Mouse (Mus musculus) limb, embryonic 15.5 days (tissue): ENCODE measurements around the gene Fto. TPM values are rescaled to one million over a fixed set of nuclear protein-coding genes. Genes with fewer than 3 reads are reported as not detected.

Experiments used
- ATAC-seq: fragments of 200-750 bp; cut with Nextera tagmentation; 2 replicates; pipeline ENCODE4 v1.8.0; 2017; ENCODE audit warnings: low read depth, moderate TSS enrichment; ENCODE audit not compliant: insufficient number of reproducible peaks, low FRiP score, low TSS enrichment
- H3K27ac ChIP-seq: fragments of 300-500 bp; sonication (generic); 2 replicates; pipeline ENCODE4 v1.5.1; 2015; ENCODE audit warnings: moderate library complexity, mild to moderate bottlenecking, inconsistent platforms
- H3K27me3 ChIP-seq: fragments of 300-500 bp; sonication (generic); 2 replicates; pipeline ENCODE4 v1.6.1; 2015; ENCODE audit warnings: inconsistent platforms
- H3K36me3 ChIP-seq: fragments of 300-500 bp; sonication (generic); 2 replicates; pipeline ENCODE4 v1.6.1; 2015; ENCODE audit warnings: inconsistent platforms
- H3K4me1 ChIP-seq: fragments of 300-500 bp; sonication (generic); 2 replicates; pipeline ENCODE4 v1.6.1; 2015; ENCODE audit warnings: inconsistent platforms
- H3K4me2 ChIP-seq: fragments of 300-500 bp; sonication (generic); 2 replicates; pipeline ENCODE4 v1.6.1; 2015; ENCODE audit warnings: mild to moderate bottlenecking, inconsistent platforms
- H3K4me3 ChIP-seq: fragments of 300-500 bp; sonication (generic); 2 replicates; pipeline ENCODE4 v1.5.1; 2015; ENCODE audit warnings: mild to moderate bottlenecking, inconsistent platforms
- H3K9ac ChIP-seq: fragments of 300-500 bp; sonication (generic); 2 replicates; pipeline ENCODE4 v1.6.1; 2015; ENCODE audit warnings: inconsistent platforms
- H3K9me3 ChIP-seq: fragments of 300-500 bp; sonication (generic); 2 replicates; pipeline ENCODE4 v1.6.1; 2016; ENCODE audit warnings: inconsistent platforms
- WGBS: fragments of 180-500 bp; shearing (Covaris S2); methylation state at CpG from one replicate; pipeline ENCODE4 v1.1.7; 2015; 5-methylcytosine and 5-hydroxymethylcytosine counted together
- polyA plus RNA-seq: library from polyadenylated mRNA; unstranded; fragments of >200 nt; fragmentation: Nextera tagmentation; extraction: Ambion mirVana; gene quantifications from 2 replicates; pipeline ENCODE4 v1.2.1, GENCODE M21; 2015

Fto gene
- polyA plus RNA-seq, 1 experiment from 2014 or later: 97.1 TPM

DNA sequence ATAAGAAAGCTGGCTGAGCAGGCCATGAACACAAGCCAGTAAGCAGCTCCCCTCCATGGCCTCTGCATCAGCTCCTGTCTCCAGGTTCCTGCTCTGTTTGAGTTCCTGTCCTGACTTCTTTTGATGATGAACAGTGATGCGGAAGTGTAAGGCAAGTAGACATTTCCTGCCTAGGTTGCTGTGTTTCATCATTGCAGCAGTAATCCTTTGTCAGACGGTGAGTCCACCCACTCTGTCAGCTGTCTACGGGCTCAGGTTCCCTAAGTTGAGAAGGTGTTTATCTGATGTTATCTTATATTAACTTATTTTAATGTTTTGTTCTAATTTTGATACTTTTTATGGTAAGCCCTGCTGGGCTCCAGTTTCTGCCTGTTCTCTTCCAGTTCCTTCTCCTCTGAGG is 12.7 kb downstream of the Fto start:
- Histone ChIP-seq H3K4me3 (no peak overlapping the region), H3K27ac (no peak overlapping the region), H3K27me3 (no peaks in the 10 kb centered on the region), H3K4me2 (no peak overlapping the region), H3K9me3 (no peaks in the 10 kb centered on the region), H3K4me1 (peaks cover 35% of the 10 kb centered on the region), H3K9ac (no peak overlapping the region), H3K36me3 (peaks cover 13% of the 10 kb centered on the region)
- WGBS: 59% methylated on average over 3 of the region's 3 CpGs
- ATAC-seq: no peak

DNA sequence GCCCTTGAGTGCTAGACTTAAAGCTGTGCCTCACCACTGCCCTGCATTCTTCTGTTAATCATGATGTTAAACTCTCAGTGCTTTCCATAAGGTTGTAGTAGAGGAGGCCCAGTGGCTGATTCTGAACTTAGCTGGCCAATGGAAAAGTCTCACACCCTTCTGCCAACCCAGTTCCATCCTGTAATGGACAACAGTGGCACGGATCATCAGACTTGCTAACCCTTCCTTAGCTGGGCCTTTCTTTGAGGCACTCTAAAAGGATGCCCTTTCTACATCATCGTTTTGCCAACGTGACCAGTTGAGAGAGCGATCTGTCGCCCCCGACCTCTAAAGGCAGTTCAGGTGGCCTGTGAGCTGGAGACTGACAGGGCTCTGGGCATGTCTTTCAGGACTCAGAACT is 13.6 kb downstream of the Fto start:
- H3K9ac ChIP-seq: no peak overlapping the region
- no peaks in the 10 kb centered on the region for H3K9me3 ChIP-seq
- 89% methylated on average over 6 of the region's 6 CpGs for WGBS
- H3K4me1 ChIP-seq: peaks cover 43% of the 10 kb centered on the region
- H3K27ac ChIP-seq: no peak overlapping the region
- H3K4me3 ChIP-seq: no peak overlapping the region
- no peak for ATAC-seq
- peaks cover 13% of the 10 kb centered on the region for H3K36me3 ChIP-seq
- H3K4me2 ChIP-seq: no peak overlapping the region
- H3K27me3 ChIP-seq: no peaks in the 10 kb centered on the region

DNA sequence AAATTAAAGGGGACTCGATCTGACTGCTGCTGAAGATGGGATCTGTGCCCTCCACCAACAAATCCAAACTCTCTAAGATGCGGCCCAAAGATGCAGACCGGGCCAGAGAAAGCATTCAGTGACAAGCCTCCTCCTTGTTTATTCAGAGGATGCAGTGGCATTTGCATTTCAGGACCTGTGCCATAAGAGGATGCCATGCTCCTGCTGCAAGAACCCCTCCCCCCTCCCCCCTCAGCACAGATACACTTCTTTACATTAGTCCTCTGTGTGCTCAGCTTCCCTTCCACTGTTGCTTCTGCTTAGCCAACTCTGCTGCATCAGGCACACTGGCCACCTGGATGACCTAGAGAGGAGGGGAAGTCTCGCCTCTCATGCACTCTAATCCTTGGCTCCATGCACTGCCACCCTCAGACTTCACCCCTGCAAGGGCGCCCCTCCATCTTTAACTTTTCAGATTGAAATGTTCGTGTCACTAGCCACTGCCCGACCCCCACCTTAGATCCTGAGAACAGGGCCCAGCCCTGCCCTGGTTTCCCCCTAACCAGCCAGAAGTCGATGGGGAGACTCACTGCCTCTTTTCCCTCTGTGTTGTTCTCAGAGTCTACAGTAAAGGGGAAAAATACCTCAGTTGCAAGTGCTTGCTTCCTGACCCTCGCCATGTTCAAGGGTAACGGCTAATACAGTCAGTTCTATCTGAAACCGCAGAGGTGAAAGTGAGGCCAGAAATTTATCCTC is 14.3 kb downstream of the Fto start:
- Histone ChIP-seq H3K4me1 (peaks cover 44% of the 10 kb centered on the region), H3K27ac (no peak overlapping the region), H3K36me3 (peaks cover 13% of the 10 kb centered on the region), H3K27me3 (no peaks in the 10 kb centered on the region), H3K9me3 (no peaks in the 10 kb centered on the region), H3K9ac (no peak overlapping the region), H3K4me2 (no peak overlapping the region), H3K4me3 (no peak overlapping the region)
- no peak for ATAC-seq
- 82% methylated on average over 11 of the region's 11 CpGs for WGBS

DNA sequence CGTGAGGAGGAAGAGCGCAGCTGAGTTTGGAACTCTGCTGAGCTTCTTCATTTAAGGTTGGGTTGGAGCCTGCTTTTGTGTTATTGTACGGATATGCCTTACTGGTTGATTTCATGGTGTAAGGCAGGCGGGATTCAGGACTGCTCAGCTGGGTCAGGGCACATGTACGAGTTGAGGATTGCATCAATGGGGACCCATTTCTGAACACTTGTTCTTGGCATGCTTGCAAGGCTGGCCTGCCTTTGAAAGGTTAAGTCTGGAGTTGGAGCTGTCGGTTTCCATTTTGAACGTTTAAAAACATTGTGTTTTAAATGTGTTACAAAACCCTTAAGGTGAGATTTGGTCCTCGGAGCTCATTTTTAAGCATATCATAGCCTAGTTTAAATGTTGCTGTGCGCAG is 15.7 kb downstream of the Fto start:
- Histone ChIP-seq H3K36me3 (peaks cover 13% of the 10 kb centered on the region), H3K27me3 (no peaks in the 10 kb centered on the region), H3K4me1 (peaks cover 40% of the 10 kb centered on the region), H3K4me3 (no peak overlapping the region), H3K9ac (no peak overlapping the region), H3K27ac (no peak overlapping the region), H3K9me3 (no peaks in the 10 kb centered on the region), H3K4me2 (no peak overlapping the region)
- ATAC-seq: no peak
- WGBS: 71% methylated on average over 9 of the region's 9 CpGs

DNA sequence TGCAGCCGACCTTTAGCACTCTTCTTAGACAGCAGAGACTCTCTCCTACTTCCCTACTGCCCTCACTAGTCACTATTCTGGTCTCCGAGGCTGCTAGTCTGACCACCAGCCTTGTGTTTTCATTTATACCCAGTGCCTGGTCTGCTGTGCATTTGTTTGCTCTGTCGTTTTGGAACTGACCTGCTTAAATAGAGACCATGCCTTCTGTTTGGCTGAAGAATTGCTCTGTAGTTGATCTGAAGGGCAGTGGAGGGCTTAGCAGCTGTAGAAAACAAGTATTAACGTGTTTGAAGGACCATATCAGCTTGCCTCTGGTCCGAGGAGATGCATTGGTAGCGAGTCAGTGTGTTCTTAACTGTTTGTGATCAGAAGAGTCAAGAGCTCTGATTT is 16.1 kb downstream of the Fto start:
- Histone ChIP-seq H3K4me3 (no peak overlapping the region), H3K4me2 (no peak overlapping the region), H3K9me3 (no peaks in the 10 kb centered on the region), H3K27me3 (no peaks in the 10 kb centered on the region), H3K36me3 (peaks cover 13% of the 10 kb centered on the region), H3K9ac (no peak overlapping the region), H3K27ac (0 out of 2 replicates have a peak overlapping the region, but pooled peaks have one; percentile 33), H3K4me1 (peaks cover 37% of the 10 kb centered on the region)
- 24% methylated on average over 6 of the region's 6 CpGs for whole genome bisulfite sequencing
- ATAC-seq: no peak

DNA sequence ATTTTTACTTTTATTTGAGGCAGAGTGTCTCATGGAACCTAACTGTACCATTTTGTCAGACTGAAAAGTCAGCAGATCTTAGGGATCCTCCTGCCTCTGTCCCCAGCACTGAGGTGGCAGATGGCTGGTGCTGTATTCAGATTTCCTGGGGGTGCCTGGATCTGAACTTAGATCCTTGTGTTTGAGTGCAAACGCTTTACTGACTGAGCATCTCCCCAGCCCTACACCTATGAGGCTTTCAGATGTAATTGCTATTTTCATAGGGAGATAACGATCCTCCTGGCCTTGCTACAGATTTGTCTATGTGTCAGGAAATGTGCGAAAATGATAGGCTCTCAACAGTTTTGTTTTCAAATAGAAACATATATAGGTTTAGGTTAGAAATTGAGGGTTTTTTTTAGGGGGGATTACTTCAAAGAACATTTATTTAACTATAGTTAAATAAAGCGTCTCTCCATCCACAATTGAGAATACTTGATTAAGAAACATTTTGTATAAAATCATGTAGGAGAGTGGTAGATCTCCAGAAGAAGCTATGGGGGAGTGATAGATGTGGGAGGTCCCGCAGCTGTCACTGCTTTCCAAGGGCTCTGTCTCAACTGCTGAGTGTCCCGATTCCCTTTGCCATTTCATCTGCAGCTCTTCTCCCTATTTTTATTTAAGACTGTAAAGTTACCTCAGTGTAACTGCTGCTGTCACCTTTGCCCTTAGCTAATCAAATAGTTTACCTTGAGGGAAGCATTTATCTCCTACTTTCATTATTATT is 25.2 kb downstream of the Fto start:
- no peaks in the 10 kb centered on the region for H3K4me1 ChIP-seq

DNA sequence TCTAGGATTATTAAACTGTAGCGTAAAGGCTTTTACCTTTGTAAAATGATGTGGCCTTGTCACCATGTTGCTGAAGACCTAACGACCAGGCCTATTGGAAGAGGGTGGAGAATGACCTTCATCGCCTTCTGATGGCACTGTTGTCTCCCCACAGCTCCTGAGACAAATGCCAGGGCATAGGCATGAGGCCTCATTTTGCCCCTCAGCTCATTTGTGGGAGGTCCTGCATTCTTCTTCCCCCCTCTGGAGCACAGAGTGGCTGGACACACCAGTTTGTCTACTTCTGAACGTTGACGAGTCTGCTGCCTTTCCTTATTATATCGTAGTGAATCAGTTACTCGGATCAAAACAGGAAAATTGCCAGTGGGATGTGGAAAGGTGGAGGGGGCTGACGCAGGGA is 26.3 kb downstream of the Fto start:
- Histone ChIP-seq H3K4me3 (no peak overlapping the region), H3K9ac (no peak overlapping the region), H3K4me2 (no peak overlapping the region), H3K27me3 (no peaks in the 10 kb centered on the region), H3K9me3 (no peaks in the 10 kb centered on the region), H3K36me3 (peaks cover 3% of the 10 kb centered on the region; the same call in 1 of the 2 replicates), H3K27ac (no peak overlapping the region), H3K4me1 (no peaks in the 10 kb centered on the region)
- 79% methylated on average over 8 of the region's 8 CpGs for WGBS
- ATAC-seq: no peak

More for the DNA sequence above, 25.2 kb downstream of the Fto start:
- H3K36me3 ChIP-seq: peaks cover 3% of the 10 kb centered on the region; the same call in 1 of the 2 replicates
- no peak overlapping the region for H3K4me2 ChIP-seq
- no peak overlapping the region for H3K27ac ChIP-seq
- H3K9ac ChIP-seq: no peak overlapping the region
- no peak overlapping the region for H3K4me3 ChIP-seq
- ATAC-seq: no peak
- WGBS: 84% methylated on average over 6 of the region's 6 CpGs
- H3K27me3 ChIP-seq: no peaks in the 10 kb centered on the region
- no peaks in the 10 kb centered on the region for H3K9me3 ChIP-seq

DNA sequence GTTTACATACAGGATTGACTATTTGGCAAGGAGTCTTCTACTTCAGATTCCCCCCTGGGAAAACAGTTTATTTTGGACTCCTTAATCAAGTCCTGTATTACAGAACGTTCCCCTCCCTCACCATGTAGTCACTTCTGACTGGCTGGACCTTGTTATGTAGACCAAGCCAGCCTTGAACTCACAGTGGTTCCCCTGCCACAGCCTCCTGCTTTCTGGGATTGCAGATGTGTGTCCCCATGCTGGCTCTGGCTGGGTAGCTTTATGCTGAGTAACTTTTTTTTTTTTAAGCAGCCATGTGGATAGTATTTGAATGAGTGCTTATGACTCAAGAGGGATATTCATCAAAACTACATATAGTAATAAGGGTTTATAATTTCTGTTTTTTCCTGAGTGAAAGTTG is 27.4 kb downstream of the Fto start:
- Histone ChIP-seq H3K27ac (no peak overlapping the region), H3K4me1 (no peaks in the 10 kb centered on the region; the same call in 1 of the 2 replicates), H3K4me3 (no peak overlapping the region), H3K27me3 (no peaks in the 10 kb centered on the region), H3K36me3 (peaks cover 3% of the 10 kb centered on the region; the same call in 1 of the 2 replicates), H3K9ac (no peak overlapping the region), H3K9me3 (no peaks in the 10 kb centered on the region), H3K4me2 (no peak overlapping the region)
- 66% methylated on average over 1 of the region's 1 CpGs for WGBS
- ATAC-seq: no peak

DNA sequence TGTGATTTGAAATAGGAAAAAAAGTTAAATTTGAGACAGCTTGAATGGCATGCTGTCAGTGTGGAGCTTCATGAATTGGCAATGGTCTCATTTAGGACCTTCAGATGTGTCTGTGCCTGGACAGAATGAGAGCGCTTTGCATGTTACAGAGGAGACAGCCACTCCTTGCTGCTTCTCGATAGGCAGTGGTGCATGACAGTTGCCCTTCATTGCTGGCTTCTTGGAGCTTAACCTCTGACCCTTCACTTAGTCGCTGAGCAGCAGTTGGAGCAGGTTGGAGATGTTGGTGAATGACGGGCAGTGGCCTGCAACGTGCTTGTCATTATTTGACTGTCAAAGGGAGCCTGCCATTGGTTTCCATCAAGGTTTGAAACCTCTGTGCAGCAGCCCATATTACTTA is 28.9 kb downstream of the Fto start:
- ATAC-seq: no peak
- H3K27ac ChIP-seq: no peak overlapping the region
- H3K27me3 ChIP-seq: no peaks in the 10 kb centered on the region
- H3K4me2 ChIP-seq: no peak overlapping the region
- no peaks in the 10 kb centered on the region for H3K9me3 ChIP-seq
- H3K4me3 ChIP-seq: no peak overlapping the region
- 58% methylated on average over 5 of the region's 5 CpGs for WGBS
- H3K9ac ChIP-seq: no peak overlapping the region
- H3K36me3 ChIP-seq: peaks cover 3% of the 10 kb centered on the region; the same call in 1 of the 2 replicates
- no peaks in the 10 kb centered on the region; the same call in 1 of the 2 replicates for H3K4me1 ChIP-seq

DNA sequence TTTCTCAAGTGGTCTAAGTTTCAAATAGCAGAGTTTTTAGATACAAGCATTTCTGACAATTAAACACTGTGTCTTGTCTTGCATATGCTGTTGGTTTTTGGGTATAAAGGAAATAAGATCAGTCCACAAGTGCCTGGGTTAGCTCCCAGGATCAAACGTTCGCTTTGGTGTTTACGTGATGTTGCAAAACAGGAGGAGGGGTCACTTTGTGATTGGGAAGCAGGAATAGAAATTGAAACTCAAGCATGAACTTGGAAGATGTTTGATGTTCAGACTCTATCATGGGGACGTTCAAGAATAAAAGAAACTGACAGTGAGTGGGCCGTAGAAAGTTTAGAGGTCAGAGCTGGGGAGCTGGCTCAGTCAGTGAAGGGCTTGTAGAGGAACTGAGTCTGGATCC is 29.5 kb downstream of the Fto start:
- Histone ChIP-seq H3K9ac (no peak overlapping the region), H3K9me3 (no peaks in the 10 kb centered on the region), H3K4me2 (no peak overlapping the region), H3K36me3 (peaks cover 3% of the 10 kb centered on the region; the same call in 1 of the 2 replicates), H3K4me1 (no peaks in the 10 kb centered on the region; the same call in 1 of the 2 replicates), H3K4me3 (no peak overlapping the region), H3K27ac (no peak overlapping the region), H3K27me3 (no peaks in the 10 kb centered on the region)
- no peak for ATAC-seq
- WGBS: 85% methylated on average over 5 of the region's 5 CpGs

DNA sequence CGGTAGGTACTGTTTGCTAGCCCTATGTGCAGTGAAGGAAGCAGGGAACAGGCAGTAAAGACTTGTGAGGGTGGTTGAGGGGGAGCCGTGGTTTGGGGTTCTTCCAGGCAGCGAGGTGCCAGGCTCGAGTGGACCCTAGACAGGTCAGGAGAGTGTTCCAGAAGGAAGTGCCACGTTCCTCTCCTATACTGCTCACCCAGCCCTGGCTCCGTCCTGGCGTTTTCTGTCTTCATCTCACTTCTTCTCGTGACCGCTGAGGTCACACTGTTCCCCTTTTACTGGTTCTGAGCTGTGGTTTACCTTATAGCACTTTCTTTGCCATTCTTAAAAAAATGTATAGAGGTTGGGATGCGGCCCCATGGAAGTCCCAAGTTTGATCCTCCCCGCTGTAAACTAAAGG is 31.3 kb downstream of the Fto start:
- ATAC-seq: no peak
- Histone ChIP-seq H3K27ac (no peak overlapping the region), H3K4me1 (no peaks in the 10 kb centered on the region; the same call in 1 of the 2 replicates), H3K27me3 (no peaks in the 10 kb centered on the region), H3K9me3 (no peaks in the 10 kb centered on the region), H3K9ac (no peak overlapping the region), H3K4me3 (no peak overlapping the region), H3K36me3 (peaks cover 3% of the 10 kb centered on the region; the same call in 1 of the 2 replicates), H3K4me2 (no peak overlapping the region)
- 81% methylated on average over 11 of the region's 11 CpGs for WGBS

DNA sequence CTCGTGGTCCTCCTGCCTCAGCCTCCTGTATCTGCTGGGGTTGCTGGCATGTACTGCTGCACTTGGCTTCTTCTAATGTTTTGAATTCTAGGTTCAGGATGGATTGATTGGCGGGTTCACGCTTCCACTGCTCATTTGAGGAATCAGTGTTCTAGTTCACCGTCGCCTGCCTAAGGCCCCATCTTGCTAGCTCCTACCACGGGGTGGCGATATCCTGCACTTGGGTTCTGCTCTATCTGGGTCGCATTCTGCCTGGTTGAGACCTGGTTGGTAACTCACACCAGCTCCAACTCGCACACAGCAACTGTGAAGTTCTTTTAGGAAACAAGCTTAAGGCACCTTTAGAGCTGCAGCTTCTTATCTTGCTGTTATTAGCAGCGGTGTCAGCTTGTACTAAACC is 33.8 kb downstream of the Fto start:
- Histone ChIP-seq H3K9me3 (no peaks in the 10 kb centered on the region), H3K4me1 (peaks cover 12% of the 10 kb centered on the region), H3K27ac (no peak overlapping the region), H3K36me3 (no peaks in the 10 kb centered on the region), H3K27me3 (no peaks in the 10 kb centered on the region), H3K4me3 (no peak overlapping the region), H3K4me2 (no peak overlapping the region), H3K9ac (no peak overlapping the region)
- no peak for ATAC-seq
- 82% methylated on average over 10 of the region's 10 CpGs for WGBS
